Mouse (Mus musculus) thymus, adult 2 months (tissue): ENCODE results near the gene Prkag2.

Experiments
- CTCF ChIP-seq: fragments of 200-500 bp; IDR thresholded peaks from 2 replicates; pipeline ENCODE4 v1.5.1; 2012; ENCODE audit warnings: mild to moderate bottlenecking, control low read depth, low read length, moderate library complexity, borderline replicate concordance; ENCODE audit not compliant: control insufficient read depth, poor library complexity, insufficient read depth; ENCODE audit errors: extremely low read depth
- POLR2A ChIP-seq: fragments of 200-500 bp; IDR thresholded peaks from 2 replicates; pipeline ENCODE4 v1.6.1; 2012; ENCODE audit warnings: mild to moderate bottlenecking, low read length, control low read depth, moderate library complexity; ENCODE audit not compliant: control insufficient read depth, poor library complexity, insufficient read depth; ENCODE audit errors: extremely low read depth

- no peak for TF ChIP-seq POLR2A
- no peak for TF ChIP-seq CTCF
Measured at GRCm38 (mm10) chr5:25064270-25065232, 35.9 kb downstream of the Prkag2 start.
